Mouse (Mus musculus) hindbrain, embryonic 12.5 days (tissue): ENCODE measurements around the gene Ugcg. TPM values are rescaled to one million over a fixed set of nuclear protein-coding genes. Genes with fewer than 3 reads are reported as not detected.

ENCODE experiments used
- ATAC-seq: fragments of 200-750 bp; cut with Nextera tagmentation; 2 replicates; pipeline ENCODE4 v1.8.0; 2017; ENCODE audit warnings: moderate TSS enrichment; ENCODE audit not compliant: low FRiP score
- H3K27ac ChIP-seq: fragments of 300-500 bp; sonication (generic); 2 replicates; pipeline ENCODE4 v1.5.1; 2016; ENCODE audit warnings: mild to moderate bottlenecking
- H3K27me3 ChIP-seq: fragments of 300-500 bp; sonication (generic); 2 replicates; pipeline ENCODE4 v1.6.1; 2016; ENCODE audit warnings: mild to moderate bottlenecking
- H3K36me3 ChIP-seq: fragments of 300-500 bp; sonication (generic); 2 replicates; pipeline ENCODE4 v1.6.1; 2016; ENCODE audit warnings: mild to moderate bottlenecking
- H3K4me1 ChIP-seq: fragments of 300-500 bp; sonication (generic); 2 replicates; pipeline ENCODE4 v1.6.1; 2016
- H3K4me2 ChIP-seq: fragments of 300-500 bp; sonication (generic); replicated peaks from 2 replicates; pipeline ENCODE4 v1.6.1; 2016; ENCODE audit warnings: mild to moderate bottlenecking
- H3K4me3 ChIP-seq: fragments of 300-500 bp; sonication (generic); 2 replicates; pipeline ENCODE4 v1.5.1; 2016; ENCODE audit warnings: mild to moderate bottlenecking
- H3K9ac ChIP-seq: fragments of 300-500 bp; sonication (generic); 2 replicates; pipeline ENCODE4 v1.6.1; 2016; ENCODE audit warnings: mild to moderate bottlenecking, moderate library complexity
- H3K9me3 ChIP-seq: fragments of 300-500 bp; sonication (generic); replicated peaks from 2 replicates; pipeline ENCODE4 v1.6.1; 2016; ENCODE audit warnings: mild to moderate bottlenecking
- whole genome bisulfite sequencing: fragments of 180-500 bp; shearing (Covaris S2); methylation state at CpG from one replicate; pipeline ENCODE4 v1.1.7; 2016; 5-methylcytosine and 5-hydroxymethylcytosine counted together
- polyA plus RNA-seq: library from polyadenylated mRNA; unstranded; fragments of >200 nt; fragmentation: Nextera tagmentation; extraction: Ambion mirVana; gene quantifications from 2 replicates; pipeline ENCODE4 v1.2.1, GENCODE M21; 2016

The Ugcg gene
- polyA plus RNA-seq: 17.5 and 17.9 TPM in 2 replicates

- Histone ChIP-seq H3K36me3 (no peaks in the 10 kb centered on the region), H3K27ac (peak within 1 kb of the TSS; percentile 96), H3K4me3 (peak within 1 kb of the TSS; percentile 73), H3K9ac (peak within 1 kb of the TSS; percentile 86), H3K27me3 (no peaks in the 10 kb centered on the region), H3K4me1 (peaks cover 3% of the 10 kb centered on the region; the same call in 1 of the 2 replicates), H3K9me3 (no peaks in the 10 kb centered on the region), H3K4me2 (peak within 1 kb of the TSS; percentile 77)
- under 1% methylated on average over 47 of the region's 99 CpGs for WGBS
- ATAC-seq: peak; percentile 95
Observed at GRCm38 (mm10) chr4:59188802-59189545, at the start of gene Ugcg. Gene Ugcg, plus strand, starts transcription at chr4:59189257.

GRCm38 (mm10) chr4:59149043-59149442 lies 40.0 kb upstream of the Ugcg start:
- Histone ChIP-seq H3K9me3 (no peaks in the 10 kb centered on the region), H3K27me3 (no peaks in the 10 kb centered on the region), H3K4me1 (no peaks in the 10 kb centered on the region), H3K4me2 (no peak overlapping the region), H3K27ac (no peak overlapping the region), H3K4me3 (no peak overlapping the region), H3K9ac (no peak overlapping the region), H3K36me3 (no peaks in the 10 kb centered on the region)
- no peak for ATAC-seq
- WGBS: 83% methylated on average over 5 of the region's 5 CpGs

GRCm38 (mm10) chr4:59150907-59151306 lies 38.1 kb upstream of the Ugcg start:
- 84% methylated on average over 5 of the region's 5 CpGs for WGBS

GRCm38 (mm10) chr4:59151953-59152352 lies 37.1 kb upstream of the Ugcg start:
- H3K4me2 ChIP-seq: no peak overlapping the region
- no peak overlapping the region for H3K9ac ChIP-seq
- no peak overlapping the region for H3K27ac ChIP-seq
- no peaks in the 10 kb centered on the region for H3K9me3 ChIP-seq
- H3K4me1 ChIP-seq: no peaks in the 10 kb centered on the region
- no peaks in the 10 kb centered on the region for H3K27me3 ChIP-seq
- no peak for ATAC-seq
- H3K4me3 ChIP-seq: no peak overlapping the region
- H3K36me3 ChIP-seq: no peaks in the 10 kb centered on the region
- WGBS: 84% methylated on average over 1 of the region's 1 CpGs

More at GRCm38 (mm10) chr4:59150907-59151306, 38.1 kb upstream of the Ugcg start:
- no peak overlapping the region for H3K4me2 ChIP-seq
- H3K9ac ChIP-seq: no peak overlapping the region
- H3K27ac ChIP-seq: no peak overlapping the region
- H3K4me3 ChIP-seq: no peak overlapping the region
- no peaks in the 10 kb centered on the region for H3K4me1 ChIP-seq
- no peaks in the 10 kb centered on the region for H3K36me3 ChIP-seq
- H3K9me3 ChIP-seq: no peaks in the 10 kb centered on the region
- H3K27me3 ChIP-seq: no peaks in the 10 kb centered on the region
- ATAC-seq: no peak

- Histone ChIP-seq H3K36me3 (no peaks in the 10 kb centered on the region), H3K27ac (no peak overlapping the region), H3K27me3 (no peaks in the 10 kb centered on the region), H3K4me2 (no peak overlapping the region), H3K4me1 (no peaks in the 10 kb centered on the region), H3K4me3 (no peak overlapping the region), H3K9ac (no peak overlapping the region), H3K9me3 (no peaks in the 10 kb centered on the region)
- no peak for ATAC-seq
- WGBS: 79% methylated on average over 7 of the region's 7 CpGs
Observed at GRCm38 (mm10) chr4:59156897-59157592, 32.0 kb upstream of the Ugcg start.

- 82% methylated on average over 2 of the region's 2 CpGs for WGBS
- no peak for ATAC-seq
- H3K36me3 ChIP-seq: no peaks in the 10 kb centered on the region
- no peaks in the 10 kb centered on the region for H3K4me1 ChIP-seq
- no peak overlapping the region for H3K9ac ChIP-seq
- no peak overlapping the region for H3K27ac ChIP-seq
- H3K27me3 ChIP-seq: no peaks in the 10 kb centered on the region
- no peak overlapping the region for H3K4me2 ChIP-seq
- no peaks in the 10 kb centered on the region for H3K9me3 ChIP-seq
- no peak overlapping the region for H3K4me3 ChIP-seq
Observed at GRCm38 (mm10) chr4:59157654-59158053, 31.4 kb upstream of the Ugcg start.

- no peak overlapping the region for H3K9ac ChIP-seq
- ATAC-seq: no peak
- H3K27me3 ChIP-seq: no peaks in the 10 kb centered on the region
- H3K36me3 ChIP-seq: no peaks in the 10 kb centered on the region
- H3K9me3 ChIP-seq: no peaks in the 10 kb centered on the region
- no peak overlapping the region for H3K27ac ChIP-seq
- WGBS: 91% methylated on average over 5 of the region's 5 CpGs
- H3K4me3 ChIP-seq: no peak overlapping the region
- H3K4me1 ChIP-seq: no peaks in the 10 kb centered on the region
- H3K4me2 ChIP-seq: no peak overlapping the region
Observed at GRCm38 (mm10) chr4:59160289-59160688, 28.8 kb upstream of the Ugcg start.

- Histone ChIP-seq H3K27me3 (no peaks in the 10 kb centered on the region), H3K4me3 (no peak overlapping the region), H3K9me3 (no peaks in the 10 kb centered on the region), H3K4me1 (no peaks in the 10 kb centered on the region), H3K4me2 (no peak overlapping the region), H3K36me3 (no peaks in the 10 kb centered on the region), H3K9ac (no peak overlapping the region), H3K27ac (no peak overlapping the region)
- no peak for ATAC-seq
- WGBS: 79% methylated on average over 8 of the region's 8 CpGs
Observed at GRCm38 (mm10) chr4:59160959-59161670, 27.9 kb upstream of the Ugcg start.

- H3K9me3 ChIP-seq: no peaks in the 10 kb centered on the region
- H3K4me2 ChIP-seq: no peak overlapping the region
- H3K36me3 ChIP-seq: no peaks in the 10 kb centered on the region
- ATAC-seq: no peak
- no peak overlapping the region for H3K9ac ChIP-seq
- no peak overlapping the region for H3K27ac ChIP-seq
- H3K4me3 ChIP-seq: no peak overlapping the region
- WGBS: 77% methylated on average over 2 of the region's 2 CpGs
- no peaks in the 10 kb centered on the region for H3K4me1 ChIP-seq
- H3K27me3 ChIP-seq: no peaks in the 10 kb centered on the region
Observed at GRCm38 (mm10) chr4:59164034-59164433, 25.0 kb upstream of the Ugcg start.

- 92% methylated on average over 2 of the region's 2 CpGs for WGBS
- H3K27ac ChIP-seq: no peak overlapping the region
- no peaks in the 10 kb centered on the region for H3K4me1 ChIP-seq
- no peaks in the 10 kb centered on the region for H3K27me3 ChIP-seq
- no peak overlapping the region for H3K4me2 ChIP-seq
- H3K9ac ChIP-seq: no peak overlapping the region
- no peak overlapping the region for H3K4me3 ChIP-seq
- H3K36me3 ChIP-seq: no peaks in the 10 kb centered on the region
- no peaks in the 10 kb centered on the region for H3K9me3 ChIP-seq
- ATAC-seq: no peak
Observed at GRCm38 (mm10) chr4:59167251-59167847, 21.7 kb upstream of the Ugcg start.

GRCm38 (mm10) chr4:59169981-59170380 lies 19.1 kb upstream of the Ugcg start:
- H3K27ac ChIP-seq: no peak overlapping the region
- no peaks in the 10 kb centered on the region for H3K36me3 ChIP-seq
- no peaks in the 10 kb centered on the region for H3K4me1 ChIP-seq
- H3K9ac ChIP-seq: no peak overlapping the region
- H3K27me3 ChIP-seq: no peaks in the 10 kb centered on the region
- WGBS: 78% methylated on average over 5 of the region's 5 CpGs
- H3K9me3 ChIP-seq: no peaks in the 10 kb centered on the region
- no peak overlapping the region for H3K4me2 ChIP-seq
- H3K4me3 ChIP-seq: no peak overlapping the region
- ATAC-seq: no peak

GRCm38 (mm10) chr4:59172616-59173015 lies 16.4 kb upstream of the Ugcg start:
- no peaks in the 10 kb centered on the region for H3K36me3 ChIP-seq
- H3K4me1 ChIP-seq: no peaks in the 10 kb centered on the region
- H3K4me3 ChIP-seq: no peak overlapping the region
- no peaks in the 10 kb centered on the region for H3K9me3 ChIP-seq
- H3K27me3 ChIP-seq: no peaks in the 10 kb centered on the region
- WGBS: 17% methylated on average over 2 of the region's 2 CpGs
- H3K4me2 ChIP-seq: no peak overlapping the region
- H3K27ac ChIP-seq: no peak overlapping the region
- no peak for ATAC-seq
- no peak overlapping the region for H3K9ac ChIP-seq
